Mouse (Mus musculus) spleen, adult 12 weeks (tissue): ENCODE measurements around the gene Trip6.
A peak's percentile ranks its signal among the peaks of the same experiment; 100 is the strongest.
"Not testable (repeated sequence)": the region's sequence is repeated elsewhere in the genome, so short reads cannot be mapped to it uniquely, and the experiment has no call there.

Source experiments
- DNase-seq: peaks from one replicate; pipeline ENCODE4 v3.0.0; 2022; ENCODE audit warnings: low spot score

Trip6 gene

GRCm38 (mm10) chr5:137299240-137299639 lies 15.0 kb downstream of the Trip6 start:
- DNase-seq = no peak

GRCm38 (mm10) chr5:137297126-137297525 lies 17.1 kb downstream of the Trip6 start:
- no peak for DNase-seq

GRCm38 (mm10) chr5:137295712-137296111 lies 18.5 kb downstream of the Trip6 start:
- DNase-seq = no peak

GRCm38 (mm10) chr5:137295296-137295695 lies 18.9 kb downstream of the Trip6 start:
- DNase-seq = no peak

GRCm38 (mm10) chr5:137294744-137295093 lies 19.5 kb downstream of the Trip6 start:
- DNase-seq = no peak

GRCm38 (mm10) chr5:137293839-137294743 lies 20.1 kb downstream of the Trip6 start, which contains the start of gene Ufsp1:
TSS of gene Ufsp1 (plus strand) at chr5:137294629.
- DNase-seq = peak; percentile 89

- DNase-seq = peak; percentile 77
Observed at GRCm38 (mm10) chr5:137293282-137293681, 20.9 kb downstream of the Trip6 start.

GRCm38 (mm10) chr5:137291381-137291926 lies 22.8 kb downstream of the Trip6 start:
- DNase-seq = no peak

GRCm38 (mm10) chr5:137290677-137291076 lies 23.5 kb downstream of the Trip6 start:
- DNase-seq = peak; percentile 86

GRCm38 (mm10) chr5:137289591-137290365 lies 24.4 kb downstream of the Trip6 start:
- DNase-seq = peak; percentile 77

GRCm38 (mm10) chr5:137288999-137289470 lies 25.2 kb downstream of the Trip6 start:
- DNase-seq = no peak

GRCm38 (mm10) chr5:137287953-137288743 lies 26.1 kb downstream of the Trip6 start:
- peak; percentile 34 for DNase-seq

- no peak for DNase-seq
Observed at GRCm38 (mm10) chr5:137287032-137287952, 26.9 kb downstream of the Trip6 start, which contains the start of gene Ache. TSS of gene Ache (plus strand) at chr5:137287519.

- DNase-seq = peak; percentile 74
Observed at GRCm38 (mm10) chr5:137286655-137287031, 27.6 kb downstream of the Trip6 start.

GRCm38 (mm10) chr5:137285986-137286385 lies 28.2 kb downstream of the Trip6 start:
- DNase-seq = no peak

- DNase-seq = peak; percentile 70
Observed at GRCm38 (mm10) chr5:137285045-137285444, 29.2 kb downstream of the Trip6 start.

- not testable (repeated sequence) for DNase-seq
Observed at GRCm38 (mm10) chr5:137284411-137284810, 29.8 kb downstream of the Trip6 start.

GRCm38 (mm10) chr5:137277360-137278342 lies 36.6 kb downstream of the Trip6 start:
- DNase-seq = no peak
